Mouse (Mus musculus): ENCODE measurements at regions not wholly inside any gene's neighbourhood (a gene's known extent, or its start where the extent isn't known, plus 50 kb on each side); places are given as distances from the start of the nearest gene placed in this dataset.
"Not testable (repeated sequence)": the region's sequence is repeated elsewhere in the genome, so short reads cannot be mapped to it uniquely, and the experiment has no call there.

DNA sequence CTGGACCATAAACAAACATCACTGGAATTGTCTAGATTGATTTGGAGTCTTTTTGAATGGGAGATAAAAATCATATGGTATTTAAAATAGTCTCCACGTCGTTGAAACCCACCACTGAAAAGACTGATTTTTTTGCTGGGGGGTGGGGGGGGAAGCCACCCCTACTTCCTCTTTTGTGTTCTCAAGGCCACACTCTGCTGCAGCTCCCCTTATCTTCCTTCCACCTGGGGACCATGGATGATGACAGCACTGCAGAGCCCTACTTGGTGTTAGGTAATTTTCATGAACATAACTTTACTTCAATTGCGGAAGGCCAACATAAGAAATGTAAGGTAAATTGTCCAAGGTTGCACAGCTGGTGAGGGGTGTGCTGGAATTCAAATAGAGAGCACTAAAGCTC, 232.4 kb upstream of the Vrk2 start:
- DNase-seq (ENCODE audit: inconsistent ontology term), result no peak

DNA sequence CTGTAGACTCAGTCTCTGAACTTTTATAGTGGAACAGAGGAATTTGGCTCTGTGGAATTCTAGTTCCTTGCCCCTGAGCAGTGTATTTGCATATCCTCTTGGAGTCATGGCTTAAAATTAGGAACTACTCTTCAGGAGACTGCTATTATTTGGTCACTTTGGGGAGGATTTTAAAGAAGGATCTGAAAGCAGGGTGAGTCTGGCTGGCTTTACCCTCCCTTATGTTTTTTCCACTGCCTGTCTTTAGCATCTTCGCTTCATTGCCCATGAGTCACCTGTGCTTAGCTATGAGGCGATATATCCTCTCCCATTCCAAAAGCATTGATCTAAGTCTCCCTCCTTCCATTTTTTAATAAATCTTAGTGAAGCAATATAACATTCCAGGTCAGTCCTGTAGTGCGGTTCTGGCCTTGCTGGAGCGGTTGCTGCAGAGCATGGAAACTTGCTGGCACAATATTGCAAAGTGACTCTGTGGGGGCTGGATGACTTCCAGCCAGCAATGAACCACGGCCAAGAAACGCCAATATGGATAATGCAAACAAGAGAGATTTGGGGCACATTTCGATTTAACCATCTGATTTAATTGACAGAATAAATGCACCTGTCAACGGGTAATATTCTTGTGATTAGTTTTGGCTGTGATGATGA, 230.4 kb upstream of the Vrk2 start:
- DNase-seq (ENCODE audit: inconsistent ontology term), result peak; percentile 60

- DNase-seq (ENCODE audit: inconsistent ontology term), result no peak
Observed at GRCm38 (mm10) chr11:26821091-26821490, 227.3 kb upstream of the Vrk2 start.

DNA sequence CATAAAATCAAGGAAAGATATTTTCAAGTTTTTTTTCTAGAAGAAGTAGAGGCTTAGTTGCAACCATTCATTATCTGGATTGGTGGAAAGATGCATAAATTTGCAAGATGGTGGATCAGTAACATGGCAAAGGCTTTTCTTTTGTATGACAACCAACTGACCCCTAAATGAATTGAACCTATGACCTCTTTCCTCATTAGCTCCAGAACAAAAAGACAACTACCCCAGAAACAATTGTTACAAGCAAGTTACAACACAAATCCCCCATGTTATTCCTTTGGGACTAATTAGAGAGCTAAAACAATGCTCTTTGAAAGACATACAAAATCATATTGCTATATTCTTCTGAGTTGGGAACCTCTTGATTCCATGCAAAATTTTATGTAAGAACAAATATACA, 223.5 kb upstream of the Vrk2 start:
- DNase-seq (ENCODE audit: inconsistent ontology term), result no peak

DNA sequence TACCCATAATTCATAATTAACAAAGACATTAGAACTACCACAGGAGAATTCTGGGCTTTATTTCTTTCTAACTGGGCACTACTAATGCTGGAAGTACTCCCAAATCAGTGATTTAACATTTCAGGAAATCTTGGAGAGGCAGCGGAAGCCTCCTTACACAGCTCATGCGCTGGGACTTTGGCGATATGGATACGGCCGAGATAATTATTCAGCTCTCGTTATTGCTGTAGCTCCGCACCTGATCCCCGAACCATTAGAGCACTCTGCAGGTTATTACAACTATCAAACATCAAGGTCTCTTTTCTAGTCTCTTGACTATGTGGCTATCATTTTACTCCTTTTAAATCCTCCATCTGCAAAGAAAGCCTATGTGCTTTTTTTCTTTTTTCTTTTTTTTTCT, 221.3 kb upstream of the Vrk2 start:
- DNase-seq (ENCODE audit: inconsistent ontology term), result no peak

DNA sequence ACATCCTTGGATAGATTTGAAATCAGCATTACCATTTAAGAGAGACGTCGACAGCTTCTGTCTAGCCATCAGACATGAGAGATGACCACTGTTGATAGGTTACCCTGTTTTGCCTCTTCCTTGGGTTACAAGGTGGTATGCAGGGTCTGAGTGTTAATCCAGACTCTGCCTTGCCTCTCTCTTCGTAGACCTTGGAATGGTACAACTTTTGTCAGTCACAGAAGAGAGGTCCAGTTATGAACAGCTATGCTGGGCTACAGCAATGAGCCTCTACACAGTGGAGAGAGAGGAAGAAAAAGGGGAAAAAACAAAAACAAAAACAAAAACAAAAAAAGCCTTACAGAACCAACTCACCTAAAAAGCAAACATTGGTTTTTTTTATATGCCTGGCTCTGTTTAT, 220.8 kb upstream of the Vrk2 start:
- no peak for DNase-seq (ENCODE audit: inconsistent ontology term)

DNA sequence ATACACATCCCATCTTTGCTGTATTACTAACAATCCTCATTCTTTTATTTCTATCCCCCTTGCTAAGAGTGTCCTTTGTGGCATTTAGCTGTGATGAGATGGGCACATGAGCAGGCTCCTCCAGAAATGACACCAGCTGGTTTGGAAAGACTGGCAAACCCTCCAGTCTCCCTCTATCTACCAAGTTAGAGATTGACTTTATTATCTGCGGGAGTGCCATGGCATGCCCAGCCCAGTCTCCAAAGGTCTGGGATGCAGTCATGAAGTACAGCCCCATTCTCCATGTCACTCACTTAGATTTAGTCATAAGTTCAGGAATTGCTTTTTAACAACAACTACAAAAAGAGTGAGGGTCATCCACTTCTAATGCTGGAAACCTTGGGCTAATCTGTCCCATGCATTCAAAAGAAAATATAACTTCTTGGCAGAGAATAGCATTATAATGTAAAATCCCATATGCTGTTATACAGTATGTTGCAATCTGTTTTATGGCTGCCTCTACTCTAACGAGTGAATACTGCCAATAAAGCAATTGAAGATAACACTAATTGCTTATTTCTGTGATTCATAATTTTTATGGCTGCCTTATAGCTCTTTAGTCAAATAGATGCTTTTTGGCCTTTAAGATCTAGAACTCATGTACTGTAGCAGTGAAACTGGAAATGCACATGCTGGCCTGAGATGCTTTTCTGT, 208.6 kb upstream of the Vrk2 start:
- no peak for DNase-seq (ENCODE audit: inconsistent ontology term)

- DNase-seq (ENCODE audit: inconsistent ontology term), result peak; percentile 83
Observed at GRCm38 (mm10) chr11:26800296-26800695, 206.5 kb upstream of the Vrk2 start.

DNA sequence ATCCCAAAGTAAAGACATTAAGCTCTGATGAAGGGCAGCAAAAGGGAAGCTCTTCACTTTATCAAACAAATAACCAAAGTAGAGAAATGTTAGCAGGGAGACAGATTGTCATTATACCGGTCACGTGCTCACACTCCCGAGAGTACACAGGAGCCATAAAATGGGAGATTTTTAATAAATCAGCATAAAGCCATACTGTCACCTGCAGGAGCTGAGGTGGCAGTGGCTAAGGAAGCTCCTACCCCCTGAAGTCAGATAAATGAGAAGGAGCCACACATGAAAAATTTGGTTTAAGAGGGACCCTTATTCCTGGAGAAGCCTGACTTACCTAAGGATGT, 200.8 kb upstream of the Vrk2 start:
- DNase-seq (ENCODE audit: inconsistent ontology term), result no peak

DNA sequence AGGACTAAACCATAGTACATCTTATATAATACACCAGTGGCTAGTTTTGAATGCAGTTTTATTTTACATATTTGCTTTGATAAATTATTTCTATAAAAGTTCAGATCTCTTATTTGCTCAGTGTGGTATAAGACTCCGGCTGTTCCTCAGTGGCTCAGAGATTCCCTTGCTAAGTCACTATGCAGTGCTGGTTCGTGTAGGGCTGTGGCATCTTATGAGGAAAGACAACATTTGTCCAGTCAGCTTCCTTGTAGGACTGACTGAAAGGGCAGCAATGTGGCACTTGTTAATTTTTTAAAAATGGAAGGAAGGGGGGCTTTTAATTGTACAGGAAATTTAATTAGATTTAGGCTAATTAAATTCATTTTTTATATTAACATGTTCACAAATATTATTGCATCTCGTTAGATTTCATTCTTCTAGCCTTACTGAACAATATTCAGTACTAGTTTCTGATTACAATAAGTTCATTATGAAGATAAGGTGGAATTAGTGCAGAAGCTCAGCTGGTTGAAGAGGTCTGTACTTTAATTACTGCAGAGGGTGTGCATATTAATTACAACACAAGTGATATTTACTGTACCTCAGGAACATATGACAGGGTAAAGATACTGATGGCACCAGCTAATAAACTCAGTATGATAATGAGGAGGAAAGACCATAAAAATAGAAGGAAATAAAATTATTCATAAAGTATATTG, 200.3 kb upstream of the Vrk2 start:
- no peak for DNase-seq (ENCODE audit: inconsistent ontology term)

- DNase-seq (ENCODE audit: inconsistent ontology term), result no peak
Observed at GRCm38 (mm10) chr11:26789281-26789680, 195.5 kb upstream of the Vrk2 start.

DNA sequence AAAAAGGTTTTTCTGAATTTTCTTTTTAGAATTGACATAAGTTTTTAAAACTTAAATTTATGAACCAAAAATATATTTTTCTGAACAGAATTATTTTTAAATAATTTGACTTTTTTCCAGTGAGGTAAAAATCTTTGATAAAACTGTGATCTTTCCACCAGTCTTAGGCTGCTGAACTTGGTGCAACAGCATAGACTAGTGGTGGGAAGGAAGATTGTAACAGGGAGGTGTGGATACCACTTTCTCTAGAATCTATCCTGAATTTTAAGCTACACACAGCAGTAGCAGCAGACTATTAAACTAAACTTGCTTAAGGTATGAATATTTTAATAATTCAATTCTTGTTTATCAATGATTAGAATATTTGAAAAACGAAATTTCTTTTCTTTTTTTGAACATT, 191.4 kb upstream of the Vrk2 start:
- no peak for DNase-seq (ENCODE audit: inconsistent ontology term)

DNA sequence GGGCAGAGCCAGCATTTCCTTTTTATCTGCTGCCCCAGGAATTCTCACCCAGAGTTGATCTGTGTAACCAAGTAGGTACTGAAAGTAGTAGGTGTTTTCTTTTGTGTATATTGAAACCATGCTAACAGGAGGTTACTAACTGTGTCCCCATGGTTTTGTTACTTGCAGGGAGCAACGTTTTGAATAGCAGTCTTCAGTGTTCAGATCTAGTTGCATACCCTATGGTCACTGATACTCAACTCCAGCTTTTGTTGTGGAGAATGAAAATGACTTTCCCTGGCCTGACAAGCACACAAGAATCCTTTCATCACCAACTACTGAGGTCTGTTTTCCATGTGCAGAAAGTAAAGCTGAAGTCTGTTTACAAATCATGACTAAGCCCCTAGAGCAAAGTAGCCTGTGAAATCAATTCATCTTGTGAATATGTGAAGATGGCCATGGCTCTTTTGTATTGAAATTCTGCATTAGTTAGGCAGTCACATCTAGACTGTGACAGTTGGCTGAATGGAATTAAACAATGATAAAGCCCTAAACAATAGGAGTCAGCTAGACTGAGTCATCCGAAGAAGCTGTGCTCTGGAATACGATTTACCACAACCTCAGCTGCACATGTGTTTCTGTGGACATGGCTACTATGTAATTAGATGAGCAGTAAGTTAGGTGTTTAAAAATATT, 179.5 kb upstream of the Vrk2 start:
- peak; percentile 73 for DNase-seq (ENCODE audit: inconsistent ontology term)

- DNase-seq (ENCODE audit: inconsistent ontology term), result no peak
Observed at GRCm38 (mm10) chr11:26755576-26755975, 161.8 kb upstream of the Vrk2 start.

- DNase-seq (ENCODE audit: inconsistent ontology term), result no peak
Observed at GRCm38 (mm10) chr11:26753616-26754015, 159.8 kb upstream of the Vrk2 start.

- no peak for DNase-seq (ENCODE audit: inconsistent ontology term)
Observed at GRCm38 (mm10) chr11:26742235-26742634, 148.4 kb upstream of the Vrk2 start.

DNA sequence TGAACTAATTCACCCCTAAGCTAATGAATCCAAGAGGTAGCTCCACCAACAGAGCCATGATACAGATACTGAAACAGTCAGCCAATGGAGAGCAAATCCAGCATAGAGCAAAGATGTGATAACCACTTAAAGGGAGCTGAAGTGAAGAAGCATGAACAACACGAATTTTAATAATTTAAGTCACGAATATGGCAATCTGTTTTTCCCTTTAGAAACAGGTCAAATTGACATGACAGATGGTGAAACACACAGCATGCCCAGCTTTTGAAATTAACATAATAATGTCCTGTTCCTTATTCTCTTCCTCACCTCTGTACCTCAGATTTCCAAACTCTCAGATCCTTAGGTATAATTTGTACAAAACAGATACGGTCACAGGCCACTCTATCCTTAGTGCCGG, 145.9 kb upstream of the Vrk2 start:
- DNase-seq (ENCODE audit: inconsistent ontology term), result no peak

DNA sequence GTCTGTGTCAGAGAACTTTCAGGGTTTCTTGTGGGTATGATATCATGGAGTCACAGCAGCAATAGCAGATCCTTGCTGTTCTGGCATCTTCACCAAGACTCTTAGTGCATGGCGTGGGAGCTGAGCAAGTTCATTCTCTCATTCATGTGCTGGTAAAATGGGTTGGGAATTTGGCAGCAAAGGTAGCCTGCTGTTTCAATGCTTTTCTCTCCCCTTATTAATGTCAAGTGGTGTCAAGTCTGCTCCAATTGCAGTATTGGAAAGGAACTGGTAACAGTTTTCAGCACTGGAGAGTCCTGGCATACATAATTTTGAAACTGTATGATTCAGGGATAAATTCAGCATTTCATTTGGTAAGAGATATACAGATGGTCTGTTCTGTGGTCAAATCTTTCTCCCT, 133.2 kb upstream of the Vrk2 start:
- peak; percentile 5 for DNase-seq (ENCODE audit: inconsistent ontology term)

DNA sequence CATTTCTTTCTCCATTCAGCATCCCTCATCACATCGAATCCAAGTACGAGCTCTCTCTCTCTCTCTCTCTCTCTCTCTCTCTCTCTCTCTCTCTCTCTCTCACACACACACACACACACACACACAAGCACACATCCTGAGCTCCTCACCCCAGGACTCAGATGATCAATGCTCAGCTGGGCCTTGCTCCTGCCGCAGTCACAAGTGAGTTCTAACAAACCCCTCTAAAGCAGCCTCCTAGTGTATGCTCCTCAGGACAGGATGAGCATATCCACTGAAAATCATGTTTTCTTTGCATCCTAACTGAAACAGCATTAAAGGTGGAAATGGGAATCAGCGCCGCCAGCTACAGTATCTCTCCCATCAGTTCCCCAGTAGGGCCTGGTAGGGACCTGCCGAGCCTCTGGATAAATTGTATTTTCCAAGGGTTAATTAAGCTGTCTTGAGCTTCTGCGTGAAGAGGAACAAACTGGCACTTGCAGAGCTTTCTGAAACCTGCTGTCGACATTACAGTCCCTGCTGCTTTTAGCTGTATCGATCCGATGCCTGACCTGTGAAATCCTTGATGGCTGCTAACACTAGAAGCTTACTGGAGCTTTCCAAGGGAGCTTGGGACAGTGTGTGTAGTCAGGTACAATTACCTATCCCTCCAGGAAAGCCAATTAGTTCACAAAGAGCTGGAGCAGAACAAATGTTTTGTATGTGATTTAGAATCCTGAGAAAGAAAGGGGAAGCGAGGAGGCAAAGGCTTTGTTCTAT, 131.3 kb upstream of the Vrk2 start:
- no peak for DNase-seq (ENCODE audit: inconsistent ontology term)

- no peak for DNase-seq (ENCODE audit: inconsistent ontology term)
Observed at GRCm38 (mm10) chr11:26722292-26722691, 128.5 kb upstream of the Vrk2 start.

DNA sequence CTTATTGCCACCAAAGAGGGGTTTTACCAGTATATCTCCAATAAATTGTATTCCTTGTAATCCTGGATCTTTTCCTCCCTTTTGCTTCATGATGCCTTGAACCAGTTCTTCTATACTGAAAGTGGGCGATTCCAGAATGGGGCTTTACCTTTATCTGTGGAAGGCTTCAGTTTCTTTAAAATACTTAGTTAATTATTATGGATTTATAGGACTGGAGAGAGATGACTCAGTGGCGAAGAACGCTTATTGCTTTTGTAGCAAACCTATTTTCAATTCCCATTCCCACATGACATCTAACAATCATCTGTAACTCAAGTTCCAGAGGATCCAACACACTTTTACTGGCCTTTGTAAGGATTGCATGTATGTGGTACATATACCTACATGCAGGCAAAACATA, 127.4 kb upstream of the Vrk2 start:
- DNase-seq (ENCODE audit: inconsistent ontology term), result no peak

DNA sequence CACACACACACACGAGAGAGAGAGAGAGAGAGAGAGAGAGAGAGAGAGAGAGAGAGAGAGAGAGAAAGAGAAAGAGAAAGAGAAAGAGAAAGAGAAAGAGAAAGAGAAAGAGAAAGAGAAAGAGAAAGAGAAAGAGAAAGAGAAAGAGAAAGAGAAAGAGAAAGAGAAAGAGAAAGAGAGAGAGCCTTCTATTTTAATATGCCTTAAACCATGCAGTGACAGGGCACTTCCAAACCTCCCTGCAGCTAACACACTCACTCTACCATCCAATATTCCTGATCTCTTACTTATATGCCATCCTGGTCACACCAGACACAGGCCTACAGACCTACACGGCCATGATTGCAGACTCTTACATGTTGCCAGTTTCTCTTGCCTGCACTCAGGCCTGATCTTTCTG, 117.4 kb upstream of the Vrk2 start:
- not testable (repeated sequence) for DNase-seq (ENCODE audit: inconsistent ontology term)
